Mouse (Mus musculus): ENCODE results near the gene Ggt5. TPM values are rescaled to one million over a fixed set of nuclear protein-coding genes. Genes with fewer than 3 reads are reported as not detected.

Ggt5 gene
- polyA plus RNA-seq, 1 experiment from 2014 or later: 2.2 TPM

DNA sequence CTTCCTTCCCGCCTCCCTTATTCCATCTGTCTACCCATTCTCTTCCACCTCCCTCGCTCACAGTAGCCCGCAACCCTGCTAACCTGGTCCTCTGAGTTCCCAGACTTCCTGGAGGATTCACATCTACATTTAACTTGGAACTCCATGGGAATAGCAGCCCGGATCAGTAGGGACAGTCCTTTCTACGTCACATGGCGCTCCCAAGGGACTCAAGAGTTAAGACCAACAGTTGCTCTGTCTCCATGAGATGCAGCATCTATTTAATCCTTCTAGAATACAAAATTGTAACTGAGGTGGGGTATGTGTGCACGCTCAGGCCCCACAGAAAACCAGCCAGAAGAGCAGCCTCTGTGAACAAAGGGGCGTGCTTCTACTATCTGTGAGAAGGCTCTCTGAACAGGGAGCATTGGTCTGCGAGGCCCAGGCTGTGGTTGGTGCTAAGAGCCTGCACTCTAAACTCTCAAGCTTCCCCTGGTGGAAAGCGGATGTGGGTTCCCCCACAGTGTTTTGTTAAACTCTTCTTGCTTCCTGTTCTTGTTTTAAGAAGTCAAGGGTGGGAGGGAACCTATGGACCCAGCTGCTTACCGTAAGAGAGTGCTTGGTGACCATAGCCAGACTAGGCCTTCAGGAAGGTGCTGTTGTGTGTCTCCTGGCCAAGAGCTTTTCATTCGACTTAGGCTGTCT, 2.2 kb downstream of the Ggt5 start:
- H3K9me3 ChIP-seq (replicated peaks): no peaks in the 10 kb centered on the region
- no peak overlapping the region for H3K27ac ChIP-seq (replicated peaks)
- no peak overlapping the region for H3K4me2 ChIP-seq
- no peaks in the 10 kb centered on the region for H3K27me3 ChIP-seq (replicated peaks)
- no peak overlapping the region for H3K9ac ChIP-seq (replicated peaks)
- peaks cover 12% of the 10 kb centered on the region for H3K4me1 ChIP-seq
- no peak for ATAC-seq (ENCODE audit: low FRiP score)
- H3K36me3 ChIP-seq: no peaks in the 10 kb centered on the region
- 79% methylated on average over 12 of the region's 12 CpGs for WGBS
- no peak overlapping the region for H3K4me3 ChIP-seq (replicated peaks)

DNA sequence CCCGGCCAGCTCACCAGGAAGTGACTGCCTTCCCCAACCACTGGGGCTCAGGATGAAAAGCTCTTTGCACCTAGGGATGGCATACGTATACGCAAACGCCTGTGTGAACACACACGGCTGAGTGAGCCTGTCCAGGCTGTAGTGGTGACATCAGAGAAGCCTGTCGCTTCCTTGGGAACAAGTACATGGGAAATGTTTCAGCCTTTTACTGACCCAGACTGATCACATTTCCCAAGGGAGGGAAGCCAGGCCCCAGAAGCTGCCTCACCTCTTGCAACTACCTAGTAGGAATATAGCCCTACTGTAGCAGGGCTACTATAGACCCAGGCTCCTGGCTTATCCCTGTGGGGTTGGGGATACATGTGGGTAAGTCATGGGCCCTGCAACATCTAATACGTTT, 3.4 kb downstream of the Ggt5 start:
- ATAC-seq (ENCODE audit: low FRiP score): no peak
- peaks cover 8% of the 10 kb centered on the region; the same call in 1 of the 2 replicates for H3K4me1 ChIP-seq
- H3K27me3 ChIP-seq (replicated peaks): no peaks in the 10 kb centered on the region
- no peaks in the 10 kb centered on the region for H3K36me3 ChIP-seq
- no peak overlapping the region for H3K4me3 ChIP-seq (replicated peaks)
- no peak overlapping the region for H3K27ac ChIP-seq (replicated peaks)
- no peak overlapping the region for H3K9ac ChIP-seq (replicated peaks)
- WGBS: 83% methylated on average over 7 of the region's 7 CpGs
- no peaks in the 10 kb centered on the region for H3K9me3 ChIP-seq (replicated peaks)
- H3K4me2 ChIP-seq: no peak overlapping the region

DNA sequence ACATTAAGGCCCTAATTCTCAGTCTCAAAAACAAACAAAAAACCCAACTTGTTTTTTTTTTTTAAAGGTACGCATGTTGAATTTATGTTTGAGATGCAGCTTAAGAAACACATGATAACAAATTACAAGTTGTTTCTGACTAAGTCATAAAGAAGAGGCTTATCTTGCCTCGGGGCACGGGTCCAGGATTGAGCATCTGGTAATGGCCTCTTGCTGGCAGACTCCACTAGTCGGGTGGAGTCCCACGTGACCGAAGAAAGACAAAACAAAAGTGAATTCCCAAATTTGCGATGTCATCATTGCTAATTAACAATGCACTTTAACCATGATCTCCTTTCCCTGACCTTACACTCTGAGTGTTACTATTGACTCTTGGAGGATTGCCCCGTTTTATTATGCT, 6.8 kb downstream of the Ggt5 start:
- H3K4me3 ChIP-seq (replicated peaks): no peak overlapping the region
- H3K4me2 ChIP-seq: no peak overlapping the region
- no peak overlapping the region for H3K27ac ChIP-seq (replicated peaks)
- H3K4me1 ChIP-seq: no peaks in the 10 kb centered on the region
- no peaks in the 10 kb centered on the region for H3K36me3 ChIP-seq
- H3K27me3 ChIP-seq (replicated peaks): no peaks in the 10 kb centered on the region
- H3K9me3 ChIP-seq (replicated peaks): no peaks in the 10 kb centered on the region
- 76% methylated on average over 8 of the region's 8 CpGs for WGBS
- H3K9ac ChIP-seq (replicated peaks): no peak overlapping the region
- ATAC-seq (ENCODE audit: low FRiP score): no peak

DNA sequence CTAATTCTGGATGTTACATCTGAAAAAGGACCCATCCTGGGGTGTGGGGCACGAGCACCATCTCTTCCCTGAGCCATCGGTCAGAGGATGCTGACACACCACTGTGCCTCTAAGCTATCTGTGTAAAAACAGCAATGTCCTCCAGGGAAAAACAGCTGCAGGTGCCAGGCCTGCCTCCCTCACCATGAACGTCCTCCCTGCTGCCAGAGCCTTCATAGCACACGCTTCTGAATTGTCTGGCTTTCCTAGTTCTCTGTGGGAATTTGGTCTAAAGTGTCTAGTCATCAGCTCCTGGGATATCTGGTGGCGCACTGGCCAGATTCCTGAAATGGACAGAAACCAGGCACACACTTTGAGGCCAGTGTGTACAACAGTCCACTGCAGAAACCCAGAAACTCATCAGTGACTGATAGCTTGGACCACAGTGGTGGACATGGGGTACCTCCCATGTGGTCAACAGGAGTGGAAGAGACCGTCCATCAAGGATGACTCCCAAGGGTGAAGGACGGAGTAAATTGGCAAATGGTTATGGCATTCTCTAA, 11.1 kb downstream of the Ggt5 start:
- Histone ChIP-seq H3K4me2 (no peak overlapping the region), H3K4me1 (no peaks in the 10 kb centered on the region), H3K27me3 (replicated peaks) (no peaks in the 10 kb centered on the region), H3K9ac (replicated peaks) (no peak overlapping the region), H3K4me3 (replicated peaks) (no peak overlapping the region), H3K36me3 (no peaks in the 10 kb centered on the region), H3K9me3 (replicated peaks) (no peaks in the 10 kb centered on the region), H3K27ac (replicated peaks) (no peak overlapping the region)
- 84% methylated on average over 7 of the region's 7 CpGs for WGBS
- no peak for ATAC-seq (ENCODE audit: low FRiP score)

DNA sequence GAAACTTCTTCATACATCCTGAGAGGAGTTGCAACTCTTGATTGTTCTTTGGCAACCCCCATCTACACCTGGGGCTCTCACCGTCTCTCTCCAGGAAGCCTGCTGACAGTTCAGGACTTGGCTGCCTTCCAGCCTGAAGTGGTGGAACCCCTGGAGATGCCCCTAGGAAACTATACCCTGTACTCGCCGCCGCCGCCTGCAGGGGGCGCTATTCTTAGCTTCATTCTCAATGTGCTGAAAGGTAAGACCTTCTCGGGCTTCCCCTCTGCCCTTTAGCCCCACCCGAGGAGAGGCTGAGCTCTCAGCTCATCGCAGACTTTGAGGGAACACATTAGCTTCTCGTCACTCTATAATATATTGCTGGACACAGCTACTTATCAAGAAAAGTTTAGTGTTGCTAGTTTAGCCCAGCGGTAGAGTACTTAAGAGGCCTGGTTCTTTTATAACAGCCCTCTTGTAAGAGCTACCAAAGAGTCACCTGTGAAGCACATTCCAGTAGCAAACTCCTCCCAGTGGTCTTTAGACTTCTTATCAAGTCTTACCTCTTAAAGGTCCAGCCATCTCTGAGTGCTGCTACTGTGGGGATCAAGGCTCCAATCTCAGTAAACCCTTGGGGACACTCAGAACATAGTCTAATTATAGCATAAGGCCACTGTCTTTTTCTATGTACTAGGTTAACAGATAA, 16.2 kb downstream of the Ggt5 start:
- Histone ChIP-seq H3K27ac (replicated peaks) (no peak overlapping the region), H3K4me1 (no peaks in the 10 kb centered on the region), H3K9me3 (replicated peaks) (no peaks in the 10 kb centered on the region), H3K27me3 (replicated peaks) (no peaks in the 10 kb centered on the region), H3K36me3 (no peaks in the 10 kb centered on the region), H3K9ac (replicated peaks) (no peak overlapping the region), H3K4me2 (no peak overlapping the region), H3K4me3 (replicated peaks) (no peak overlapping the region)
- 42% methylated on average over 11 of the region's 11 CpGs for WGBS
- ATAC-seq (ENCODE audit: low FRiP score): no peak

DNA sequence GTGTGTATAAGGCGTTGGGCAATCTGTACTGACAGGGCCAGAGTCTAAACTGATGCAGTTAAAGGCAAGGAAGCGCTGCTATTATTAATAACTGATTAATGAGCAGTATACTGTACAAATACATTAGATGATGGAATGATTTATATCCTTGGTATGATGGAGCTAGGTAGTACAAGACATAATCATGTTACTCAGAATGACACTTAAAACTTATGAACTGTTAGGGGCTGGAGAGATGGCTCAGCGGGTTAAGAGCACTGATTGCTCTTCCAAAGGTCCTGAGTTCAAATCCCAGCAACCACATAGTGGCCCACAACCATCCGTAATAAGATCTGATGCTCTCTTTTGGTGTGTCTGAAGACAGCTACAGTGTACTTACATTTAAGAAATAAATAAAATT, 18.1 kb downstream of the Ggt5 start:
- Histone ChIP-seq H3K27ac (replicated peaks) (no peak overlapping the region), H3K4me2 (no peak overlapping the region), H3K4me1 (no peaks in the 10 kb centered on the region), H3K36me3 (no peaks in the 10 kb centered on the region), H3K27me3 (replicated peaks) (no peaks in the 10 kb centered on the region), H3K4me3 (replicated peaks) (no peak overlapping the region), H3K9me3 (replicated peaks) (no peaks in the 10 kb centered on the region), H3K9ac (replicated peaks) (no peak overlapping the region)
- no peak for ATAC-seq (ENCODE audit: low FRiP score)
- WGBS: 87% methylated on average over 4 of the region's 4 CpGs

DNA sequence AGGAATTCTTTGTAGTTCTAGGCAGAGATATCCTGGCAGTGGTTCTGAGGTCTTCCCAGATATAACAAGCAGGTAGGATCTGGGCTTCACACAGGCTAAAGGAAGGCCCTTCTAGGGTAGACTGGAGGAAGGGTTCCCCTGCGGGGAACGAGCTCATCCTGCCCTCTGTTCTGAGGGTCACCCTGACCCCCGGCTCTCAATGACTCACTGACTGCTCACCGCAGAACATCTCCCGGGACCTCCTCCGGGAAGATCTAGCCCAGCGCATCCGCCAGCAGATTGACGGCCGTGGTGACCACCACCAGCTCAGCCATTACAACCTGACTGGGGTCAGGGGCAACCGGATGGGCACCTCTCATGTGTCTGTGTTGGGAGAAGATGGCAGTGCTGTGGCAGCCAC, 19.8 kb downstream of the Ggt5 start:
- H3K4me1 ChIP-seq: no peaks in the 10 kb centered on the region
- 96% methylated on average over 11 of the region's 11 CpGs for WGBS
- no peak overlapping the region for H3K4me2 ChIP-seq
- H3K27ac ChIP-seq (replicated peaks): no peak overlapping the region
- no peaks in the 10 kb centered on the region for H3K9me3 ChIP-seq (replicated peaks)
- H3K36me3 ChIP-seq: no peaks in the 10 kb centered on the region
- H3K27me3 ChIP-seq (replicated peaks): no peaks in the 10 kb centered on the region
- ATAC-seq (ENCODE audit: low FRiP score): no peak
- no peak overlapping the region for H3K4me3 ChIP-seq (replicated peaks)
- H3K9ac ChIP-seq (replicated peaks): no peak overlapping the region

DNA sequence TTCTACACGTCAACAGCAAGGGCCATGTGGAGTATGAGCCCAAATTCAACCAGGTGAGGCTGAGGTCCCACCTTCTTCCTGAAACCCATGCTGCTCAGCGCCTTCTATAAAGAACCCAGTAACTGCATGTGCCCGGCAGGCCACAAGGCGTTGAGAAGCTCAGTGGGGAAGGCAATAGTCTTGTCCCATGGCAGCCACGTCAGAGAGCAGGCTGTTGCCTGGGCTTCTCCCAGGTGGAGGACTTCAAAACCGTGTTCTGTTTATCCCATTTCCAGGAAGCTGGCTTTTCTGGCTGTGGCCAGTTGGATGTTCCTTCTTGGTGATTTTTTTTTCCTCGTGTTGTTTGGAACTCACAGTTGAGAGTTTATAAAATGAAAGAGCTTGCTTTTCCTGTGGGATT, 21.3 kb downstream of the Ggt5 start:
- no peaks in the 10 kb centered on the region for H3K9me3 ChIP-seq (replicated peaks)
- H3K9ac ChIP-seq (replicated peaks): no peak overlapping the region
- H3K36me3 ChIP-seq: no peaks in the 10 kb centered on the region
- H3K4me3 ChIP-seq (replicated peaks): no peak overlapping the region
- no peaks in the 10 kb centered on the region for H3K4me1 ChIP-seq
- no peak overlapping the region for H3K4me2 ChIP-seq
- WGBS: 65% methylated on average over 7 of the region's 7 CpGs
- no peak overlapping the region for H3K27ac ChIP-seq (replicated peaks)
- no peaks in the 10 kb centered on the region for H3K27me3 ChIP-seq (replicated peaks)
- ATAC-seq (ENCODE audit: low FRiP score): no peak

DNA sequence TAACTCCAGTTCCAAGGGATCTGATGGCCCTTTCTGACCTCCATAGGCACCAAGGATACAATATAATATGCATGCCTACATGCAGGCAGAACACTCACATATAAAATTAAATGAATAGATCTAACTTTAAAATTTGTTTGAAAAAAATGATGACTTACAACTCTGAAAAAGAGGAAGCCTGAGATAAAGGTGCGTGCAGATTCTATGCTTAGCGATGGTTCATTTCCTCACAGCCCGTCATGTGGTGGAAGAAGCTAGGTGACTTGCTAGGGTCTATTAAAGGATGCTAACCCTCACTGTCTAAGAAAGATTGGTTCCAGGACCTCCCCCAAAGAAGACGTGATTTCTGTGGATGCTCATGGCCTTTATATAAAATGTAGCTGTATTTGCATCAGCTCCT, 26.9 kb downstream of the Ggt5 start:
- Histone ChIP-seq H3K4me3 (replicated peaks) (no peak overlapping the region), H3K27ac (replicated peaks) (no peak overlapping the region), H3K36me3 (no peaks in the 10 kb centered on the region), H3K4me2 (no peak overlapping the region), H3K9ac (replicated peaks) (no peak overlapping the region), H3K4me1 (no peaks in the 10 kb centered on the region), H3K9me3 (replicated peaks) (no peaks in the 10 kb centered on the region), H3K27me3 (replicated peaks) (no peaks in the 10 kb centered on the region)
- WGBS: 93% methylated on average over 4 of the region's 4 CpGs
- ATAC-seq (ENCODE audit: low FRiP score): no peak

DNA sequence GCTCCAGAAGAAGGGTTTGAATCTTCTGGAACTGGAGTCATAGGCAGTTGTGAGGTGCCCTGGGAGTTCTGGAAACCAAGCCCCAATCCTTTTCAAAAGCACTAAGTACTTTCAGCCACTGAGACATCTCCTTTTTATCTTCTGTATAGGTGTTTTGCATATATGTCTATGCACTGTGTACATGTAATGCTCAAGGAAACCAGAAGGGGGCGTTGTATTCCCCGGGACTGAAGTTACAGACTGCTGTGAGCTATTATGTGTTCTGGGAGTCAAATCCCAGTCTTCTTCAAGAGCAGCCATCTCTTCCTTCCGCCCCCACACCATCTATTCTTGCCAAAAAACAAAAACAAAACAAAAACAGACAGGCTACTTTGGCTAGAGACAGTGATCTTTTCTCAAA, 31.7 kb downstream of the Ggt5 start:
- Histone ChIP-seq H3K9me3 (replicated peaks) (no peaks in the 10 kb centered on the region), H3K9ac (replicated peaks) (no peak overlapping the region), H3K4me1 (no peaks in the 10 kb centered on the region), H3K36me3 (no peaks in the 10 kb centered on the region), H3K4me3 (replicated peaks) (no peak overlapping the region), H3K27ac (replicated peaks) (no peak overlapping the region), H3K4me2 (no peak overlapping the region), H3K27me3 (replicated peaks) (no peaks in the 10 kb centered on the region)
- ATAC-seq (ENCODE audit: low FRiP score): no peak
- 63% methylated on average over 3 of the region's 3 CpGs for WGBS

DNA sequence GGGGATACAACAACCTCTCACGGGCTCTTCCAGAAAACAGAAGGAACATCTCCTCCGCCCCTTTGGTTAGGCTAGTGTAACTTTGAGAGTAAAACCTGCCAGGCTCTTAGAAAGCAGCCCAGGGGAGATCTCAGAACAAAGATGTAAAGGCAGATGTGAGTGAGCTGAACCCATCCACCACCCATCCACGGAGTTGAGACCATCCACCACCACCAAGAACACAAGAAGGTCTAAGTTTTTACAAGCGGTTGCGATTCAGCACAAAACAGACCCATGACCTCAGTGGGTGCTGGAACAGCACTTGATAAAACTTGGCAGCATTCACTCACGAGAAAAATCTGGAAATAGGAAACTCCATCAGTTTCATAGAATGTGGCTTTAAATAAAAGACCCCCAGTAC, 36.8 kb downstream of the Ggt5 start:
- Histone ChIP-seq H3K36me3 (no peaks in the 10 kb centered on the region), H3K4me1 (no peaks in the 10 kb centered on the region), H3K27ac (replicated peaks) (no peak overlapping the region), H3K4me2 (no peak overlapping the region), H3K27me3 (replicated peaks) (no peaks in the 10 kb centered on the region), H3K4me3 (replicated peaks) (no peak overlapping the region), H3K9me3 (replicated peaks) (no peaks in the 10 kb centered on the region), H3K9ac (replicated peaks) (no peak overlapping the region)
- ATAC-seq (ENCODE audit: low FRiP score): no peak
- WGBS: 68% methylated on average over 6 of the region's 6 CpGs

DNA sequence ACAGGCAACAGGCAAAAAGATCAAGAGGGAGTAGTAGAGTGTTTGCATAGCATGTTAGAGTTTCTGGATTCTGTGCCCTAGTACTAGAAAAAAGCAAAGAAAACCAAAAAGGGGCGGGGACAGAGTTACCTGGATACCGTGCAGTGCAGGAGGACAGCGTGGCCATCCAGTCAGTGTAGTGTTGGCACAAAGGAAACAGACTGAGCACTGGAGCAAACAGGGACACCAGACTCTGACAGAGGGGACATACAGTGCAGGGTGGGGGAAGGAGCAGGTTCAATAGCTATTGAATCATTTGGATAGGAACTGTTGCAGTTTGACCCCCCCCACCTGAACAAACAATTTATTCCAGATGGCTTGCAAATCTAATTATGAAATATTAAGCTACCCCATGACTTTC, 37.9 kb downstream of the Ggt5 start:
- Histone ChIP-seq H3K27me3 (replicated peaks) (no peaks in the 10 kb centered on the region), H3K27ac (replicated peaks) (no peak overlapping the region), H3K4me1 (no peaks in the 10 kb centered on the region), H3K9me3 (replicated peaks) (no peaks in the 10 kb centered on the region), H3K4me2 (no peak overlapping the region), H3K9ac (replicated peaks) (no peak overlapping the region), H3K4me3 (replicated peaks) (no peak overlapping the region), H3K36me3 (no peaks in the 10 kb centered on the region)
- ATAC-seq (ENCODE audit: low FRiP score): no peak
- 81% methylated on average over 3 of the region's 3 CpGs for WGBS

Data from neural tube, embryonic 15.5 days (tissue).